Mouse (Mus musculus): ENCODE measurements at regions not wholly inside any gene's neighbourhood (a gene's known extent, or its start where the extent isn't known, plus 50 kb on each side); places are given as distances from the start of the nearest gene placed in this dataset.

DNA sequence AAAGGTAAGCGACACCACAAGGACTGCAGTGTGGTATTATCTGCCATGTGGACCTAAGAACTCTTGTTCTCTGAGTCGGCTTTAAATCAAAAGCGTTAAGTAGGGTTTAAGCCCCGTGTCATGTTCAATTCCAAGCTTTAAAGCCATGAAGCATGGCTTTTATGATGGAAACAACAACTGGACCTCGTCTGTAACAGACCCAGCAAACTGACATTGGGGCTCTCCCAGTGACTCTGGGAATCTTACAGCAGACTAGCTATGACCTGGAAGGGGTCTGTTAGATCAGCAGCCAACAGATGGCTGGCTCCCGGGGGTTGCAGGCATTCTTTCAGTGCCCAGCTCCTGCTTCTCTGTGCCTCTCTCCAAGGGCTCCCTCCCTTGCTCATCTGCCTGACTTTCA is 197.8 kb downstream of the Wdr11 start:
- no peak for DNase-seq (ENCODE audit: low read depth, low spot score)
- TF ChIP-seq CHD2 (IDR thresholded peaks at IDR 0.05; ENCODE audit: low read depth, low read length), result no peak
- no peak for TF ChIP-seq HCFC1 (IDR thresholded peaks at IDR 0.05; ENCODE audit: borderline replicate concordance, insufficient read depth, low read length)
- TF ChIP-seq MAFK (IDR thresholded peaks at IDR 0.05; ENCODE audit: insufficient read depth, low read depth, low read length), result no peak
- TF ChIP-seq ZNF384 (IDR thresholded peaks at IDR 0.05; ENCODE audit: low read depth, low read length), result no peak
- no peak for TF ChIP-seq ZC3H11A (IDR thresholded peaks at IDR 0.05; ENCODE audit: borderline replicate concordance, low read depth, low read length)

DNA sequence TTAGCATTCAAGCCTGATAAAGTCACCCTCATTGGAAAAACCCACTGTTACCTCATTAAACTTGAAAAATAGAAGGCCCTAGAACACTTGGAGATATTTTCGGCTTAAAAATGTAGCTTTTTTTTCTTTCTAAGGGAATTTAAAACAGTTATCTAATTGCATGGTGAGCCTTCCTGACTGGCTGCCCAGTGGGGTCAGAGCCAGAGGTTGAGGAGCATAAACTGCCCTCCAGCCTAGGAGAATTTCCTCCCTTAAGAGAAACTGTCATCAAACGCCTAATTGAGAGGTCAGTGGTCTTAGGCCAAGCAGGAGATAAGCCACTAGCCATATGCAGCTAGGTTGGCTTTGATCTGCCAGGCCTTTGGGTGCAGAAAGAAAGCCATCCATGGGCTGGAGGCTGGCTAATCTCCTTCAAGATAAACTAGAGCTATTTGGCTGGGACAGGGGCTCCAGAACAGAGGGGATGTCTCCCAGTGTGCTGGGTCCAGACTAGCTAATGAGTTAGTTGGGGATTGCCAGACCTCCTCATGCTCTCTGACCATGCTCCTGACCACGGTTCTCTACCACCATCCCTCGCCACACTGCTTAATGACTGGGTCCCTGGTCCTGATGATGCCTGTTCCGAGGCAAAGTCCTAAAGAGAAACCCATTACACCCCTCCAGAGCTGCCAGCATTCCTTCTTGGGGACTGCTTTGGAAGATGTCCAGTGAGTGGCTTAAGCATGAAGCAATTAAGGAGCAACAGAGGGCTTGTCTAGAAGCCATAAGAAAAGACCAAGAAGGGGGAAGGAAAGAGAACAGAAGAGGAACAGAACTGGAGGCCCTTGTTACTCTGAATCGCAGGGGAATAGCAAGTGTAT is 199.2 kb downstream of the Wdr11 start:
- in situ Hi-C loops (cut with MboI; ENCODE audit: low sequenced_read_pairs in 2 of 2, unreplicated experiment in 2 of 2), result no loop called here
- no peak for TF ChIP-seq ZNF384 (IDR thresholded peaks at IDR 0.05; ENCODE audit: low read depth, low read length)
- no peak for TF ChIP-seq HCFC1 (IDR thresholded peaks at IDR 0.05; ENCODE audit: borderline replicate concordance, insufficient read depth, low read length)
- TF ChIP-seq MAFK (IDR thresholded peaks at IDR 0.05; ENCODE audit: insufficient read depth, low read depth, low read length), result no peak
- TF ChIP-seq CHD2 (IDR thresholded peaks at IDR 0.05; ENCODE audit: low read depth, low read length), result no peak
- no peak for TF ChIP-seq ZC3H11A (IDR thresholded peaks at IDR 0.05; ENCODE audit: borderline replicate concordance, low read depth, low read length)
- Histone ChIP-seq H3K36me3 (ENCODE audit: control insufficient read depth, insufficient read depth, low read length, poor library complexity, severe bottlenecking) (no peaks in the 10 kb centered on the region), H3K9ac (ENCODE audit: insufficient read depth, low read depth, low read length, poor library complexity, severe bottlenecking) (no peak overlapping the region), H3K4me1 (ENCODE audit: control insufficient read depth in 2 of 2, insufficient read depth in 2 of 2, low read length in 2 of 2, poor library complexity in 1 of 2) (no peaks in the 10 kb centered on the region), H3K9me3 (ENCODE audit: control insufficient read depth, insufficient read depth, low read depth, low read length) (no peaks in the 10 kb centered on the region), H3K4me3 (ENCODE audit: insufficient read depth in 1 of 2, low read depth in 1 of 2, low read length in 2 of 2, poor library complexity in 1 of 2, severe bottlenecking in 1 of 2) (no peak overlapping the region), H3K27ac (ENCODE audit: insufficient read depth, low read depth, low read length, poor library complexity, severe bottlenecking) (no peak overlapping the region)
- DNase-seq (ENCODE audit: low read depth, low spot score), result no peak

More for the DNA sequence above, 197.8 kb downstream of the Wdr11 start:
- Histone ChIP-seq H3K36me3 (ENCODE audit: control insufficient read depth, insufficient read depth, low read length, poor library complexity, severe bottlenecking) (no peaks in the 10 kb centered on the region), H3K9ac (ENCODE audit: insufficient read depth, low read depth, low read length, poor library complexity, severe bottlenecking) (no peak overlapping the region), H3K9me3 (ENCODE audit: control insufficient read depth, insufficient read depth, low read depth, low read length) (no peaks in the 10 kb centered on the region), H3K4me3 (ENCODE audit: insufficient read depth in 1 of 2, low read depth in 1 of 2, low read length in 2 of 2, poor library complexity in 1 of 2, severe bottlenecking in 1 of 2) (no peak overlapping the region), H3K4me1 (ENCODE audit: control insufficient read depth in 2 of 2, insufficient read depth in 2 of 2, low read length in 2 of 2, poor library complexity in 1 of 2) (no peaks in the 10 kb centered on the region), H3K27ac (ENCODE audit: insufficient read depth, low read depth, low read length, poor library complexity, severe bottlenecking) (no peak overlapping the region)
- in situ Hi-C loops (cut with MboI; ENCODE audit: low sequenced_read_pairs in 2 of 2, unreplicated experiment in 2 of 2), result no loop called here

DNA sequence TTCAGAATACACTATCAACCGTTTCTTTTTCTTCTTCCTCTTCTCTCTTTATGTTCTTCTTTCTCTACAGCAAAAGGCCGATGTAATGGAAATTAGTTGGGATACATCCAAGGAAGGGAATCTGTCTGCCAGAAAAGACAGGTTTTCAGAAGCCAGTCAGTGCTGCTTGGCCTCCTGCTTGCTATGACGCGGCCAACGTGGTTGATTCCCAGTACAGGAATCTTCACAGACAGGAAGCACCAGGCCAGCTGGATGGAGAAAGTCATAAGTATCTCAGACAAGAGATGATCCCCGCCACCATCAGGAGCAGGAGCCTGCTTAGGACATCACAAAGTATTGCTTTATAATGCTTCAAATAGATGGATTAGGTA is 199.8 kb downstream of the Wdr11 start:
- Histone ChIP-seq H3K9ac (ENCODE audit: insufficient read depth, low read depth, low read length, poor library complexity, severe bottlenecking) (no peak overlapping the region), H3K36me3 (ENCODE audit: control insufficient read depth, insufficient read depth, low read length, poor library complexity, severe bottlenecking) (no peaks in the 10 kb centered on the region), H3K4me1 (ENCODE audit: control insufficient read depth in 2 of 2, insufficient read depth in 2 of 2, low read length in 2 of 2, poor library complexity in 1 of 2) (no peaks in the 10 kb centered on the region), H3K4me3 (ENCODE audit: insufficient read depth in 1 of 2, low read depth in 1 of 2, low read length in 2 of 2, poor library complexity in 1 of 2, severe bottlenecking in 1 of 2) (no peak overlapping the region), H3K9me3 (ENCODE audit: control insufficient read depth, insufficient read depth, low read depth, low read length) (no peaks in the 10 kb centered on the region), H3K27ac (ENCODE audit: insufficient read depth, low read depth, low read length, poor library complexity, severe bottlenecking) (no peak overlapping the region)
- DNase-seq (ENCODE audit: low read depth, low spot score), result no peak
- TF ChIP-seq MAFK (IDR thresholded peaks at IDR 0.05; ENCODE audit: insufficient read depth, low read depth, low read length) (no peak), CHD2 (IDR thresholded peaks at IDR 0.05; ENCODE audit: low read depth, low read length) (no peak), ZC3H11A (IDR thresholded peaks at IDR 0.05; ENCODE audit: borderline replicate concordance, low read depth, low read length) (no peak), ZNF384 (IDR thresholded peaks at IDR 0.05; ENCODE audit: low read depth, low read length) (no peak), HCFC1 (IDR thresholded peaks at IDR 0.05; ENCODE audit: borderline replicate concordance, insufficient read depth, low read length) (no peak)
- in situ Hi-C loops (cut with MboI; ENCODE audit: low sequenced_read_pairs in 2 of 2, unreplicated experiment in 2 of 2), result no loop called here

DNA sequence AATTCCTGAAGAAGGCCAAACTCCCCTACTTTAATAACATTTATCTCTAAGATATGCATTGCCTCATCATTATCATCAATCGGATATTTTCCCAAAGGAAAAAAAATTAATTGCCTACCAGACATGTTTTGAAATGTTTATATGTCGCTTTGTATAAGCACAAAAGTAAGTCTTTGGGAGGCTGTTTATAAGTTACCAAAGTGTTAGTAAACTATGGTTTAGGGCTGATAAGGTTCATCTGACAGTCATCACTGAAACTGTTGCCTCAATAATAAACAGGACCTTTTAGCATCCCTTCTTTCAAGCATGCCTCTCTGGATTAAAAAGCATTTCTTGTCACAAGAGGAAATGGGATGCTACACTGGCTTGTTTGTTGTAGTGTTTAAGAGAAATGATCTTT is 202.1 kb downstream of the Wdr11 start:
- in situ Hi-C loops (cut with MboI; ENCODE audit: low sequenced_read_pairs in 2 of 2, unreplicated experiment in 2 of 2), result no loop called here
- TF ChIP-seq CHD2 (IDR thresholded peaks at IDR 0.05; ENCODE audit: low read depth, low read length), result no peak
- no peak for TF ChIP-seq ZC3H11A (IDR thresholded peaks at IDR 0.05; ENCODE audit: borderline replicate concordance, low read depth, low read length)
- no peak for TF ChIP-seq HCFC1 (IDR thresholded peaks at IDR 0.05; ENCODE audit: borderline replicate concordance, insufficient read depth, low read length)
- no peak for TF ChIP-seq ZNF384 (IDR thresholded peaks at IDR 0.05; ENCODE audit: low read depth, low read length)
- H3K4me1 ChIP-seq (ENCODE audit: control insufficient read depth in 2 of 2, insufficient read depth in 2 of 2, low read length in 2 of 2, poor library complexity in 1 of 2), result no peaks in the 10 kb centered on the region

More for the DNA sequence above, 202.1 kb downstream of the Wdr11 start:
- Histone ChIP-seq H3K4me3 (ENCODE audit: insufficient read depth in 1 of 2, low read depth in 1 of 2, low read length in 2 of 2, poor library complexity in 1 of 2, severe bottlenecking in 1 of 2) (no peak overlapping the region), H3K27ac (ENCODE audit: insufficient read depth, low read depth, low read length, poor library complexity, severe bottlenecking) (no peak overlapping the region), H3K9ac (ENCODE audit: insufficient read depth, low read depth, low read length, poor library complexity, severe bottlenecking) (no peak overlapping the region), H3K36me3 (ENCODE audit: control insufficient read depth, insufficient read depth, low read length, poor library complexity, severe bottlenecking) (no peaks in the 10 kb centered on the region), H3K9me3 (ENCODE audit: control insufficient read depth, insufficient read depth, low read depth, low read length) (no peaks in the 10 kb centered on the region)
- no peak for DNase-seq (ENCODE audit: low read depth, low spot score)

Measured in ES-E14 (cell line).